Mouse (Mus musculus): ENCODE results near the gene Rtkn. TPM values are rescaled to one million over a fixed set of nuclear protein-coding genes. Genes with fewer than 3 reads are reported as not detected.

The Rtkn gene
- 163 and 169 TPM in 2 replicates for polyA plus RNA-seq (2012; rRNA removed)

DNA sequence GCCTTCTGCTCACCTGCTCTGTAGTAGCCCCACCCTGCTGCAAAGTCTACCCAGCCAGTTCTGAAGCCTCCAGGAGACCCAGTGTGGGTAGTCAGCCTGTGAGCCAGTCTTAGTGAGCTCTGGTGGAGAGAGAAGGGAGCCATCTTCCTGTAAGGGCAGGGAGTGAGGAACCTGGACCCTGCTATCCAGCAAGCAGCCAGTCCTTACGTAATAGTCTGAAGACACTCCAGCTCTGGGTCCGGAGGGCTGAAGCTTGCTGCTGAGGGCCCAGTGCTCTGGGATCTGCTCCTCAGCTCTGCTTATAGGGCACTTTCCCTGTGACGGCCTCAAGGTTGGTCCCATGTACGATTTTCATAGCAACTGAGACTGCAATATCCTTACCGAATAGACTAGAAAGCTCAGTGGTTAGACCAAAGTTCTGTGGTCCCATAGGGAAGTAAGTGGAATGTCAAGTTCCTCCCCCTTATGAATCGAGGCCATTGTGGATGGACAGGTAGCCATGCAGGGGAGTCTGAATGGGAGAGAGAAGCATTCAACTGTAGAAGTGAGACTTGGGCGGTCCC lies at the start of gene Rtkn:
TSS of gene Rtkn (plus strand) at position 513 of the 563 bp plus-strand sequence.
- H3K27ac ChIP-seq (ENCODE audit: insufficient read depth, low read length) = peak within 1 kb of the TSS; percentile 89
- TF ChIP-seq CTCF (IDR thresholded peaks at IDR 0.05; ENCODE audit: extremely low read depth, insufficient read depth, low read length) = no peak
- TF ChIP-seq POLR2A (IDR thresholded peaks at IDR 0.05; ENCODE audit: extremely low read depth, insufficient read depth, low read length) = no peak
- H3K4me3 ChIP-seq (ENCODE audit: insufficient read depth, low read length) = peak within 1 kb of the TSS; percentile 54
- H3K4me1 ChIP-seq (ENCODE audit: control insufficient read depth, insufficient read depth, low read length) = no peaks in the 10 kb centered on the region

GRCm38 (mm10) chr6:83086121-83087035 lies 48.9 kb upstream of the Rtkn start, which contains the start of gene Lbx2:
Gene Lbx2, plus strand, starts transcription at chr6:83086367.
- Histone ChIP-seq H3K4me1 (ENCODE audit: control insufficient read depth, insufficient read depth, low read length) (no peaks in the 10 kb centered on the region), H3K27ac (ENCODE audit: insufficient read depth, low read length) (no peak within 1 kb of the TSS), H3K4me3 (ENCODE audit: insufficient read depth, low read length) (no peak within 1 kb of the TSS; the same call in 1 of the 2 replicates)
- TF ChIP-seq CTCF (IDR thresholded peaks at IDR 0.05; ENCODE audit: extremely low read depth, insufficient read depth, low read length) = no peak
- no peak for TF ChIP-seq POLR2A (IDR thresholded peaks at IDR 0.05; ENCODE audit: extremely low read depth, insufficient read depth, low read length)

DNA sequence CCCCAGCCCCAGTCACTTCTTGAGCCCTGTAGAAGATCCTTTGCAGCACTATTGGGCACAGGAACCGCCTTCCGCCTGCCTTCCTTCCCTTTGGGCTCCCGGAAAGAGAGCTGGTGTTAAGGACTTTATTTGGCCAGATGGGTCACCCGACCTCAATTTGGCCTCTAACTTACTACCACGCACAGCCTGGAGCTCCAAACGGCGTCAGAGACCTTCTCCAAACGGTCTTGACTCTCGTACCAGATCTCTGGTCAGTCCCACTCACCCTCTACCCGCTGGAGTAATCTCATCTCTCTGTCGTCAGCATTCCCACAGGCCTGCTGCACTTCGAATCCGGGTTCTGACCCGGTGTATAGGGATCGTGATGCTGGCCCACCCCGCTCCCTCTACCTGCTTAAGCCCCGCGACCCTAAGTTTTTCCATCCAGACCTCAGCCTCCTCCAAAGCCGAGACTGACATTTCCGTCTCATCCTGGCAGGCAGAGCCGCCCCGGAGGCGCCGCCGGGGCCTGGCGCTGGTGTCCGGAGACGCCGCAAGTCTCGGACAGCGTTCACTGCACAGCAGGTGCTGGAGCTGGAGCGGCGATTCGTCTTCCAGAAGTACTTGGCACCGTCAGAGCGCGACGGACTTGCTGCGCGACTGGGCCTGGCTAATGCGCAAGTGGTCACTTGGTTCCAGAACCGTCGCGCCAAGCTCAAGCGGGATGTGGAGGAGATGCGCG lies 47.9 kb upstream of the Rtkn start:
- H3K27ac ChIP-seq (ENCODE audit: insufficient read depth, low read length) = no peak overlapping the region
- H3K4me3 ChIP-seq (ENCODE audit: insufficient read depth, low read length) = no peak overlapping the region; the same call in 1 of the 2 replicates

GRCm38 (mm10) chr6:83087926-83088260 lies 47.4 kb upstream of the Rtkn start:
- no peaks in the 10 kb centered on the region for H3K4me1 ChIP-seq (ENCODE audit: control insufficient read depth, insufficient read depth, low read length)
- H3K27ac ChIP-seq (ENCODE audit: insufficient read depth, low read length) = no peak overlapping the region
- H3K4me3 ChIP-seq (ENCODE audit: insufficient read depth, low read length) = no peak overlapping the region
- TF ChIP-seq POLR2A (IDR thresholded peaks at IDR 0.05; ENCODE audit: extremely low read depth, insufficient read depth, low read length) (no peak), CTCF (IDR thresholded peaks at IDR 0.05; ENCODE audit: extremely low read depth, insufficient read depth, low read length) (no peak)

More for the DNA sequence above, 47.9 kb upstream of the Rtkn start:
- no peak for TF ChIP-seq CTCF (IDR thresholded peaks at IDR 0.05; ENCODE audit: extremely low read depth, insufficient read depth, low read length)
- no peak for TF ChIP-seq POLR2A (IDR thresholded peaks at IDR 0.05; ENCODE audit: extremely low read depth, insufficient read depth, low read length)
- no peaks in the 10 kb centered on the region for H3K4me1 ChIP-seq (ENCODE audit: control insufficient read depth, insufficient read depth, low read length)

GRCm38 (mm10) chr6:83092416-83093127 lies 42.7 kb upstream of the Rtkn start:
- H3K4me1 ChIP-seq (ENCODE audit: control insufficient read depth, insufficient read depth, low read length) = no peaks in the 10 kb centered on the region
- TF ChIP-seq POLR2A (IDR thresholded peaks at IDR 0.05; ENCODE audit: extremely low read depth, insufficient read depth, low read length) = no peak
- TF ChIP-seq CTCF (IDR thresholded peaks at IDR 0.05; ENCODE audit: extremely low read depth, insufficient read depth, low read length) = no peak
- no peak overlapping the region for H3K4me3 ChIP-seq (ENCODE audit: insufficient read depth, low read length)
- no peak overlapping the region for H3K27ac ChIP-seq (ENCODE audit: insufficient read depth, low read length)

DNA sequence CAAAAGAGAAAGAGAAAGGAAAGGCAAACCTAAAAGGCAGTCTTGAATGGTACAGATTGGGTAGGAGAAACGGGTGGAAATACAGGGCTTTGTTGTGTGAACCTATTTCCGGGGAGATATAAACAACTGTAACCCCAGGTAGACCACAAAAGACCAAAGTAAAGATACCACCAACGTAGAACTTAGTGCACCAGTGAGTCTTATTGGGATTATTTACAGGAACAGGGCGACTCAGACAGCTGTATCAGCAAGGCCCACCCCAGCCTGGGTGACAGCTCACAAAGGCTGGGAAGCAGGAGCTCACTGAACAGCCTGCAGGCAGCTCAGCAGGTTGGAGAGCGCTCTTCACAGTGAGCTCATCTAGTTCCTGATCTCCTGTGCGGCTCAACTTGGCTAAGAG lies 39.3 kb upstream of the Rtkn start:
- H3K4me3 ChIP-seq (ENCODE audit: insufficient read depth, low read length) = no peak overlapping the region
- no peaks in the 10 kb centered on the region for H3K4me1 ChIP-seq (ENCODE audit: control insufficient read depth, insufficient read depth, low read length)
- no peak for TF ChIP-seq POLR2A (IDR thresholded peaks at IDR 0.05; ENCODE audit: extremely low read depth, insufficient read depth, low read length)
- no peak for TF ChIP-seq CTCF (IDR thresholded peaks at IDR 0.05; ENCODE audit: extremely low read depth, insufficient read depth, low read length)
- no peak overlapping the region for H3K27ac ChIP-seq (ENCODE audit: insufficient read depth, low read length)

GRCm38 (mm10) chr6:83098411-83098810 lies 36.9 kb upstream of the Rtkn start:
- no peak for TF ChIP-seq CTCF (IDR thresholded peaks at IDR 0.05; ENCODE audit: extremely low read depth, insufficient read depth, low read length)
- no peak for TF ChIP-seq POLR2A (IDR thresholded peaks at IDR 0.05; ENCODE audit: extremely low read depth, insufficient read depth, low read length)
- Histone ChIP-seq H3K4me3 (ENCODE audit: insufficient read depth, low read length) (no peak overlapping the region), H3K4me1 (ENCODE audit: control insufficient read depth, insufficient read depth, low read length) (peaks cover 2% of the 10 kb centered on the region), H3K27ac (ENCODE audit: insufficient read depth, low read length) (no peak overlapping the region)

DNA sequence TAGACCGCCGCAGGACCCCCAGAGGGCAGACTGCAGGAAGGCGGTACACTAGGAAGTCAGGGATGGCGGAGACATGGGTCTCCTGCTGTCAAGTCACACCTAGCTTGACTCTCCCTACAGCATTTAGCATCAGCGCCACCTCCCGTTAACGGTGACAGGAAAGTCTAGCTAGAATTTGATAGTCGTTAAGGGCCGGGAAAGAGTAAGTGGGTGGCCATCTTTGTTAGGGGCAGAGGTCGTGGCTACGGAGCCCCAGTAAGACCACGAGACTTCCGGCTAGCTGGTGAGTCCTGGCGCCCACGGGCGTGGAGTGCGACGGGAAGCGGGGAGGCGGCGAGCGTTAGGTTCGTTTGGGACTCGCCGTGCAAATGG lies 34.0 kb upstream of the Rtkn start, which contains the start of the genes Ccdc142 and Gm42688:
TSS of gene Ccdc142 (plus strand) at position 286 of the 372 bp plus-strand sequence.
TSS of gene Gm42688 (plus strand) at position 302 of the 372 bp plus-strand sequence.
- TF ChIP-seq POLR2A (IDR thresholded peaks at IDR 0.05; ENCODE audit: extremely low read depth, insufficient read depth, low read length) (no peak; the same call in 1 of the 2 replicates), CTCF (IDR thresholded peaks at IDR 0.05; ENCODE audit: extremely low read depth, insufficient read depth, low read length) (peak; percentile 54)
- Histone ChIP-seq H3K4me1 (ENCODE audit: control insufficient read depth, insufficient read depth, low read length) (peaks cover 4% of the 10 kb centered on the region), H3K4me3 (ENCODE audit: insufficient read depth, low read length) (peak within 1 kb of the TSS; percentile 53), H3K27ac (ENCODE audit: insufficient read depth, low read length) (peak within 1 kb of the TSS; percentile 8)

All from cortical plate, adult 2 months (tissue).